Mouse (Mus musculus) stomach, embryonic 16.5 days (tissue): ENCODE data around the gene Rest. TPM values are rescaled to one million over a fixed set of nuclear protein-coding genes. Genes with fewer than 3 reads are reported as not detected.

Source experiments
- ATAC-seq: fragments of 200-750 bp; cut with Nextera tagmentation; 2 replicates; pipeline ENCODE4 v1.8.0; 2017; ENCODE audit warnings: moderate number of reproducible peaks, moderate TSS enrichment; ENCODE audit not compliant: insufficient read depth, low FRiP score
- H3K27ac ChIP-seq: fragments of 300-500 bp; sonication (generic); 2 replicates; pipeline ENCODE4 v1.5.1; 2014; ENCODE audit warnings: low read length
- H3K27me3 ChIP-seq: fragments of 300-500 bp; sonication (generic); 2 replicates; pipeline ENCODE4 v1.6.1; 2014; ENCODE audit warnings: low read length, control low read depth, mixed read lengths; ENCODE audit not compliant: control insufficient read depth, insufficient read depth
- H3K36me3 ChIP-seq: fragments of 300-500 bp; sonication (generic); 2 replicates; pipeline ENCODE4 v1.6.1; 2014; ENCODE audit warnings: low read length; ENCODE audit not compliant: control insufficient read depth, insufficient read depth
- H3K4me1 ChIP-seq: fragments of 300-500 bp; sonication (generic); 2 replicates; pipeline ENCODE4 v1.6.1; 2014; ENCODE audit warnings: low read length, control low read depth, mixed read lengths; ENCODE audit not compliant: control insufficient read depth, insufficient read depth
- H3K4me2 ChIP-seq: fragments of 300-500 bp; sonication (generic); 2 replicates; pipeline ENCODE4 v1.6.1; 2014; ENCODE audit warnings: low read depth, low read length, mixed read lengths
- H3K4me3 ChIP-seq: fragments of 300-500 bp; sonication (generic); replicated peaks from 2 replicates; pipeline ENCODE4 v1.5.1; 2014; ENCODE audit warnings: mild to moderate bottlenecking, low read length
- H3K9ac ChIP-seq: fragments of 300-500 bp; sonication (generic); 2 replicates; pipeline ENCODE4 v1.6.1; 2014; ENCODE audit warnings: low read length
- H3K9me3 ChIP-seq: fragments of 300-500 bp; sonication (generic); replicated peaks from 2 replicates; pipeline ENCODE4 v1.6.1; 2016; ENCODE audit warnings: low read length, control low read depth; ENCODE audit not compliant: control insufficient read depth
- WGBS: fragments of 180-500 bp; shearing (Covaris S2); extraction: QIAGEN DNeasy Blood & Tissue Kit; methylation state at CpG from one replicate; pipeline ENCODE4 v1.1.7; 2014; 5-methylcytosine and 5-hydroxymethylcytosine counted together
- polyA plus RNA-seq: library from polyadenylated mRNA; unstranded; fragments of >200 nt; fragmentation: Nextera tagmentation; extraction: Ambion mirVana; gene quantifications from 2 replicates; pipeline ENCODE4 v1.2.1, GENCODE M21; 2015

Gene Rest
- polyA plus RNA-seq, 1 experiment from 2014 or later = 22.5 TPM

GRCm38 (mm10) chr5:77269399-77269798, 4.1 kb downstream of the Rest start:
- no peaks in the 10 kb centered on the region for H3K9me3 ChIP-seq
- ATAC-seq = no peak
- H3K4me2 ChIP-seq = no peak overlapping the region
- H3K4me1 ChIP-seq = peaks cover 7% of the 10 kb centered on the region; the same call in 1 of the 2 replicates
- peaks cover 19% of the 10 kb centered on the region for H3K36me3 ChIP-seq
- H3K27ac ChIP-seq = no peak overlapping the region
- whole genome bisulfite sequencing = 76% methylated on average over 8 of the region's 8 CpGs
- no peaks in the 10 kb centered on the region for H3K27me3 ChIP-seq
- H3K4me3 ChIP-seq = no peak overlapping the region
- no peak overlapping the region for H3K9ac ChIP-seq

GRCm38 (mm10) chr5:77273151-77273550, 7.9 kb downstream of the Rest start:
- 71% methylated on average over 7 of the region's 7 CpGs for WGBS
- H3K27ac ChIP-seq = no peak overlapping the region
- H3K36me3 ChIP-seq = peaks cover 27% of the 10 kb centered on the region
- H3K9ac ChIP-seq = no peak overlapping the region
- no peak overlapping the region for H3K4me2 ChIP-seq
- no peaks in the 10 kb centered on the region for H3K27me3 ChIP-seq
- no peak for ATAC-seq
- no peaks in the 10 kb centered on the region for H3K4me1 ChIP-seq
- H3K4me3 ChIP-seq = no peak overlapping the region
- H3K9me3 ChIP-seq = no peaks in the 10 kb centered on the region

GRCm38 (mm10) chr5:77275950-77276349, 10.7 kb downstream of the Rest start:
- Histone ChIP-seq H3K27ac (no peak overlapping the region), H3K4me3 (no peak overlapping the region), H3K4me2 (no peak overlapping the region), H3K4me1 (no peaks in the 10 kb centered on the region), H3K36me3 (peaks cover 17% of the 10 kb centered on the region), H3K9ac (no peak overlapping the region), H3K27me3 (no peaks in the 10 kb centered on the region), H3K9me3 (no peaks in the 10 kb centered on the region)
- 88% methylated on average over 5 of the region's 5 CpGs for WGBS
- no peak for ATAC-seq

GRCm38 (mm10) chr5:77277204-77277603, 11.9 kb downstream of the Rest start:
- H3K27me3 ChIP-seq = no peaks in the 10 kb centered on the region
- H3K4me1 ChIP-seq = no peaks in the 10 kb centered on the region
- H3K4me3 ChIP-seq = no peak overlapping the region
- no peaks in the 10 kb centered on the region for H3K9me3 ChIP-seq
- no peak overlapping the region for H3K27ac ChIP-seq
- H3K9ac ChIP-seq = no peak overlapping the region
- 91% methylated on average over 6 of the region's 6 CpGs for WGBS
- H3K36me3 ChIP-seq = peaks cover 25% of the 10 kb centered on the region
- no peak for ATAC-seq
- no peak overlapping the region for H3K4me2 ChIP-seq

- Histone ChIP-seq H3K27me3 (no peaks in the 10 kb centered on the region), H3K4me1 (no peaks in the 10 kb centered on the region), H3K4me3 (no peak overlapping the region), H3K4me2 (no peak overlapping the region), H3K9ac (no peak overlapping the region), H3K9me3 (no peaks in the 10 kb centered on the region), H3K27ac (no peak overlapping the region), H3K36me3 (0 out of 2 replicates have a peak, but pooled peaks cover 9% of the 10 kb centered on the region)
- WGBS = 88% methylated on average over 20 of the region's 20 CpGs
- ATAC-seq = no peak
Measured at GRCm38 (mm10) chr5:77281518-77282174, 16.4 kb downstream of the Rest start.

- Histone ChIP-seq H3K9me3 (no peaks in the 10 kb centered on the region), H3K27ac (no peak overlapping the region), H3K36me3 (0 out of 2 replicates have a peak, but pooled peaks cover 9% of the 10 kb centered on the region), H3K4me2 (no peak overlapping the region), H3K4me1 (no peaks in the 10 kb centered on the region), H3K9ac (no peak overlapping the region), H3K4me3 (no peak overlapping the region), H3K27me3 (no peaks in the 10 kb centered on the region)
- 91% methylated on average over 9 of the region's 9 CpGs for WGBS
- ATAC-seq = no peak
Measured at GRCm38 (mm10) chr5:77282242-77282641, 17.0 kb downstream of the Rest start.

GRCm38 (mm10) chr5:77285685-77286084, 20.4 kb downstream of the Rest start:
- 0 out of 2 replicates have a peak, but pooled peaks cover 13% of the 10 kb centered on the region for H3K36me3 ChIP-seq

GRCm38 (mm10) chr5:77286904-77287303, 21.6 kb downstream of the Rest start:
- 87% methylated on average over 5 of the region's 5 CpGs for WGBS
- ATAC-seq = no peak
- Histone ChIP-seq H3K36me3 (0 out of 2 replicates have a peak, but pooled peaks cover 4% of the 10 kb centered on the region), H3K9ac (no peak overlapping the region), H3K9me3 (no peaks in the 10 kb centered on the region), H3K4me2 (no peak overlapping the region), H3K27ac (no peak overlapping the region), H3K4me3 (no peak overlapping the region), H3K4me1 (no peaks in the 10 kb centered on the region), H3K27me3 (no peaks in the 10 kb centered on the region)

More at GRCm38 (mm10) chr5:77285685-77286084, 20.4 kb downstream of the Rest start:
- 82% methylated on average over 7 of the region's 7 CpGs for WGBS
- H3K27ac ChIP-seq = no peak overlapping the region
- no peak for ATAC-seq
- no peaks in the 10 kb centered on the region for H3K9me3 ChIP-seq
- H3K4me2 ChIP-seq = no peak overlapping the region
- H3K4me1 ChIP-seq = no peaks in the 10 kb centered on the region
- no peak overlapping the region for H3K4me3 ChIP-seq
- no peak overlapping the region for H3K9ac ChIP-seq
- no peaks in the 10 kb centered on the region for H3K27me3 ChIP-seq

- H3K27me3 ChIP-seq = no peaks in the 10 kb centered on the region
- 80% methylated on average over 6 of the region's 6 CpGs for WGBS
- H3K27ac ChIP-seq = no peak overlapping the region
- peaks cover 4% of the 10 kb centered on the region; the same call in 1 of the 2 replicates for H3K36me3 ChIP-seq
- no peak for ATAC-seq
- H3K9ac ChIP-seq = no peak overlapping the region
- no peaks in the 10 kb centered on the region for H3K4me1 ChIP-seq
- no peak overlapping the region for H3K4me3 ChIP-seq
- no peaks in the 10 kb centered on the region for H3K9me3 ChIP-seq
- no peak overlapping the region for H3K4me2 ChIP-seq
Measured at GRCm38 (mm10) chr5:77287901-77288300, 22.6 kb downstream of the Rest start.
